18 mouse cellular contexts compared by ENCODE assay signal in the genomic region with DNA sequence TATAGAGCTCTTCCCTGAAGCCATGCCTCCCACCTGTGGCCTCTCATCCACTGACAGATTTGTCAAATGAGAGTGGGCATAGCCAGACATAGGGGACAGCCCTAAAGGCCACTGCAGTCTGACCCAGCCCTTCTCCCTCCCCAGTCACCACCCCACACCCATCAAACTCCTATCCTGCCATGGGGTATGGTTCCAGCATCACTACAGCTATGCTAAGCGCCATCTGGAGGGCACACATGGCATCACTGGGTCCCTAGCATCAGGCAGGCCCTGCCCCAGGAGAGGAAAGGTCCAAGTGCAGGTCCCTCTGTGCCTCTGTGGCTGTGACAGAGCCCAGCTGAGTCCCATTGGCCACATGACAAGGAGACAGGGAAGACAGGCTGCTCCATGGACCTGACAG. TPM values are rescaled to one million over a fixed set of nuclear protein-coding genes. Genes with fewer than 3 reads are reported as not detected.
DNase-seq lines count a peak whose midpoint lies in the region; ATAC-seq and TF ChIP-seq lines count a peak whose summit lies in the region.
"Had no signal": no experiment of that assay in that cellular context is flagged by ENCODE, and none has a peak within 500 bp of the region (broad histone marks: within the 10 kb centered on the region; RNA-seq: fewer than 3 reads in every experiment).

No protein-coding gene starts in this region.

- peak; percentile 49 for TF ChIP-seq CTCF in liver, embryonic 14.5 days (IDR thresholded peaks at IDR 0.05; ENCODE audit: low read depth)
- peak; percentile 52 for TF ChIP-seq CTCF in bone marrow, adult 2 months (IDR thresholded peaks at IDR 0.05; ENCODE audit: control insufficient read depth, insufficient read depth, low read length)

- H3K4me3 ChIP-seq in liver, embryonic 14.5 days (ENCODE audit: insufficient read depth in 1 of 2, low read depth in 2 of 2, low read length in 2 of 2): no peak overlapping the region
- H3K4me3 ChIP-seq in liver, embryonic 12.5 days: no peak overlapping the region
- no peak overlapping the region for H3K4me3 ChIP-seq in bone marrow, adult 2 months (replicated peaks; ENCODE audit: control insufficient read depth, low read depth, low read length)
- H3K4me3 ChIP-seq: embryonic facial prominence, embryonic 12.5 days had no signal

- H3K4me2 ChIP-seq in liver, embryonic 14.5 days (ENCODE audit: low read depth): no peak overlapping the region
- no peak overlapping the region for H3K4me2 ChIP-seq in liver, embryonic 12.5 days
- H3K4me2 ChIP-seq: embryonic facial prominence, embryonic 12.5 days had no signal

- DNase-seq in frontal cortex, postnatal 10 days (ENCODE audit: low spot score in 2 of 2): no peak
- DNase-seq in liver, embryonic 14.5 days (ENCODE audit: low read depth in 3 of 3, low spot score in 3 of 3): no peak
- DNase-seq in adrenal gland, adult (ENCODE audit: inconsistent age in 2 of 2, low spot score in 1 of 2): no peak
- DNase-seq in right cerebral cortex, postnatal 25 days: no peak
- DNase-seq: adrenal gland, postnatal 10 days; right cerebral cortex, postnatal 14 days; thymus, postnatal 25 days had no signal

- ATAC-seq in frontal cortex, adult (ENCODE audit: low TSS enrichment): peak; percentile 50; the same call in 1 of the 2 replicates
- ATAC-seq in liver, embryonic 14.5 days (ENCODE audit: insufficient read depth): no peak
- ATAC-seq in liver, embryonic 12.5 days: no peak
- ATAC-seq in megakaryocyte progenitor cell, adult 5-6 weeks (replicated peaks; ENCODE audit: poor library complexity): peak; percentile 65

- no peaks in the 10 kb centered on the region for H3K27me3 ChIP-seq in liver, embryonic 14.5 days (ENCODE audit: control insufficient read depth, insufficient read depth, low read length)
- H3K27me3 ChIP-seq in liver, embryonic 12.5 days (replicated peaks): no peaks in the 10 kb centered on the region
- H3K27me3 ChIP-seq: embryonic facial prominence, embryonic 12.5 days had no signal

- no peak for TF ChIP-seq EP300 in liver, embryonic 14.5 days (IDR thresholded peaks at IDR 0.05; ENCODE audit: low read depth)

- H3K9ac ChIP-seq in liver, embryonic 14.5 days (replicated peaks): no peak overlapping the region
- H3K9ac ChIP-seq in liver, embryonic 12.5 days: no peak overlapping the region
- H3K9ac ChIP-seq: embryonic facial prominence, embryonic 12.5 days had no signal

- no peaks in the 10 kb centered on the region for H3K4me1 ChIP-seq in liver, embryonic 14.5 days (replicated peaks; ENCODE audit: control insufficient read depth in 2 of 2, insufficient read depth in 2 of 2, low read length in 1 of 2)
- no peaks in the 10 kb centered on the region for H3K4me1 ChIP-seq in liver, embryonic 12.5 days
- no peaks in the 10 kb centered on the region for H3K4me1 ChIP-seq in bone marrow, adult 2 months (ENCODE audit: control insufficient read depth, insufficient read depth, low read length)
- H3K4me1 ChIP-seq: embryonic facial prominence, embryonic 12.5 days had no signal

- no peak overlapping the region for H3K27ac ChIP-seq in liver, embryonic 14.5 days
- no peak overlapping the region for H3K27ac ChIP-seq in liver, embryonic 12.5 days
- H3K27ac ChIP-seq in bone marrow, adult 2 months (ENCODE audit: control insufficient read depth, insufficient read depth, low read depth, low read length, poor library complexity): no peak overlapping the region
- H3K27ac ChIP-seq: embryonic facial prominence, embryonic 12.5 days; macrophage had no signal

- no peaks in the 10 kb centered on the region for H3K9me3 ChIP-seq in liver, embryonic 14.5 days (ENCODE audit: control insufficient read depth, low read length)
- no peaks in the 10 kb centered on the region for H3K9me3 ChIP-seq in liver, embryonic 12.5 days (replicated peaks)
- H3K9me3 ChIP-seq: embryonic facial prominence, embryonic 12.5 days had no signal

- no peak for TF ChIP-seq POLR2A in bone marrow, adult 2 months (IDR thresholded peaks at IDR 0.05; ENCODE audit: borderline replicate concordance, control insufficient read depth, low read depth, low read length)

- 0% methylated on average over 1 of the region's 1 CpGs for WGBS in liver, embryonic 14.5 days (ENCODE audit: insufficient replicate concordance)
- 6% methylated on average over 1 of the region's 1 CpGs for WGBS in liver, embryonic 12.5 days (ENCODE audit: insufficient replicate concordance)
- WGBS in bone marrow, adult 2 months: 7% methylated on average over 1 of the region's 1 CpGs

- no peaks in the 10 kb centered on the region for H3K36me3 ChIP-seq in liver, embryonic 14.5 days (replicated peaks; ENCODE audit: control insufficient read depth, insufficient read depth, low read depth)
- H3K36me3 ChIP-seq in liver, embryonic 12.5 days: no peaks in the 10 kb centered on the region
- H3K36me3 ChIP-seq: embryonic facial prominence, embryonic 12.5 days had no signal

RNA-seq across cellular contexts. Expression of gene Oas1d, which starts 12.7 kb away (rescaled TPM):
- polyA plus RNA-seq in liver, embryonic 14.5 days (2012; rRNA removed): not detected in 2 replicates
- not detected in 2 replicates for polyA plus RNA-seq in liver, embryonic 14.5 days (2014; fragmentation: Nextera tagmentation; extraction: Ambion mirVana)
- not detected in 2 replicates for polyA plus RNA-seq in liver, embryonic 12.5 days (2016; fragmentation: Nextera tagmentation; extraction: Ambion mirVana)
- polyA plus RNA-seq in bone marrow, adult 2 months (2011; ENCODE audit: insufficient read depth, insufficient read length, low replicate concordance, missing spikeins): not detected in 2 replicates
- total RNA-seq in megakaryocyte progenitor cell, adult 5-6 weeks (2015): not detected in 2 replicates
- not detected in 2 replicates for total RNA-seq in megakaryocyte progenitor cell, adult 5-6 weeks (2017)
- total RNA-seq: gastrocnemius, adult 18-20 months; left cerebral cortex, postnatal 14 days; MEL had no signal
- polyA plus RNA-seq: embryonic facial prominence, embryonic 12.5 days; kidney, embryonic 14.5 days; macrophage; neural tube, embryonic 11.5 days had no signal

RNA-seq across cellular contexts. Expression of gene Oas1a, which starts 19.7 kb away (rescaled TPM):
- polyA plus RNA-seq in liver, embryonic 14.5 days (2012; rRNA removed): 1.6 and 1.7 TPM in 2 replicates
- polyA plus RNA-seq in liver, embryonic 14.5 days (2014; fragmentation: Nextera tagmentation; extraction: Ambion mirVana): 2.2 and 2.4 TPM in 2 replicates
- 2.2 TPM in 2 replicates for polyA plus RNA-seq in liver, embryonic 12.5 days (2016; fragmentation: Nextera tagmentation; extraction: Ambion mirVana)
- 4.9 and 8.9 TPM in 2 replicates for polyA plus RNA-seq in bone marrow, adult 2 months (2011; ENCODE audit: insufficient read depth, insufficient read length, low replicate concordance, missing spikeins)
- total RNA-seq in megakaryocyte progenitor cell, adult 5-6 weeks (2015): 9.6 and 12.0 TPM in 2 replicates
- total RNA-seq in megakaryocyte progenitor cell, adult 5-6 weeks (2017): 11.3 and 12.0 TPM in 2 replicates

RNA-seq across cellular contexts. Expression of gene Oas1g, which starts 39.6 kb away (rescaled TPM):
- polyA plus RNA-seq in liver, embryonic 14.5 days (2012; rRNA removed): 0.42 and 0.56 TPM in 2 replicates
- polyA plus RNA-seq in liver, embryonic 14.5 days (2014; fragmentation: Nextera tagmentation; extraction: Ambion mirVana): 0.46 and 0.66 TPM in 2 replicates
- polyA plus RNA-seq in liver, embryonic 12.5 days (2016; fragmentation: Nextera tagmentation; extraction: Ambion mirVana): 0.15 and 0.23 TPM in 2 replicates
- polyA plus RNA-seq in bone marrow, adult 2 months (2011; ENCODE audit: insufficient read depth, insufficient read length, low replicate concordance, missing spikeins): 10.0 and 23.1 TPM in 2 replicates
- 0.54 and 1.6 TPM in 2 replicates for total RNA-seq in megakaryocyte progenitor cell, adult 5-6 weeks (2015)
- total RNA-seq in megakaryocyte progenitor cell, adult 5-6 weeks (2017): 0.91 and 2.4 TPM in 2 replicates
- total RNA-seq: gastrocnemius, adult 18-20 months; left cerebral cortex, postnatal 14 days; MEL had no signal
- polyA plus RNA-seq: neural tube, embryonic 11.5 days had no signal

Comparison
In these comparisons a context has a peak if more than half of its experiments do, and no peak if none do; other contexts are left out.
1. ATAC-seq: peak in frontal cortex, adult (single experiment) and megakaryocyte progenitor cell, adult 5-6 weeks (single experiment); none in liver, embryonic 14.5 days (single experiment) and liver, embryonic 12.5 days (single experiment).